Mouse (Mus musculus) hindbrain, embryonic 14.5 days (tissue): ENCODE data around the gene Pole3. TPM values are rescaled to one million over a fixed set of nuclear protein-coding genes. Genes with fewer than 3 reads are reported as not detected.

Source experiments
- ATAC-seq: fragments of 200-750 bp; cut with Nextera tagmentation; 2 replicates; pipeline ENCODE4 v1.8.0; 2017; ENCODE audit warnings: moderate number of reproducible peaks, mild to moderate bottlenecking, moderate TSS enrichment, moderate library complexity; ENCODE audit not compliant: low FRiP score
- DNase-seq: peaks from one replicate; pipeline ENCODE4 v3.0.0-alpha.2; 2015; ENCODE audit warnings: low spot score
- H3K27ac ChIP-seq: fragments of 300-500 bp; sonication (generic); 2 replicates; pipeline ENCODE4 v1.5.1; 2014; ENCODE audit warnings: mild to moderate bottlenecking, moderate library complexity
- H3K27me3 ChIP-seq: fragments of 300-500 bp; sonication (generic); 2 replicates; pipeline ENCODE4 v1.6.1; 2014; ENCODE audit warnings: mild to moderate bottlenecking, low read length, mixed read lengths; ENCODE audit not compliant: control insufficient read depth, insufficient read depth
- H3K36me3 ChIP-seq: fragments of 300-500 bp; sonication (generic); replicated peaks from 2 replicates; pipeline ENCODE4 v1.6.1; 2014; ENCODE audit not compliant: control insufficient read depth, insufficient read depth
- H3K4me1 ChIP-seq: fragments of 300-500 bp; sonication (generic); replicated peaks from 2 replicates; pipeline ENCODE4 v1.6.1; 2014; ENCODE audit warnings: antibody characterized with exemption, low read length, mixed read lengths; ENCODE audit not compliant: control insufficient read depth, insufficient read depth
- H3K4me2 ChIP-seq: fragments of 300-500 bp; sonication (generic); replicated peaks from 2 replicates; pipeline ENCODE4 v1.6.1; 2014; ENCODE audit warnings: mild to moderate bottlenecking, moderate library complexity
- H3K4me3 ChIP-seq: fragments of 300-500 bp; sonication (generic); replicated peaks from 2 replicates; pipeline ENCODE4 v1.5.1; 2014; ENCODE audit warnings: mild to moderate bottlenecking, low read length
- H3K9ac ChIP-seq: fragments of 300-500 bp; sonication (generic); 2 replicates; pipeline ENCODE4 v1.6.1; 2014
- H3K9me3 ChIP-seq: fragments of 300-500 bp; sonication (generic); 2 replicates; pipeline ENCODE4 v1.6.1; 2016; ENCODE audit warnings: low read length; ENCODE audit not compliant: control insufficient read depth
- WGBS: fragments of 180-500 bp; shearing (Covaris S2); extraction: QIAGEN DNeasy Blood & Tissue Kit; methylation state at CpG from one replicate; pipeline ENCODE4 v1.1.7; 2014; 5-methylcytosine and 5-hydroxymethylcytosine counted together
- polyA plus RNA-seq: library from polyadenylated mRNA; unstranded; fragments of >200 nt; fragmentation: Nextera tagmentation; extraction: Ambion mirVana; gene quantifications from 2 replicates; pipeline ENCODE4 v1.2.1, GENCODE M21; 2014

Gene Pole3
- 52.7 and 58.3 TPM in 2 replicates for polyA plus RNA-seq

GRCm38 (mm10) chr4:62524651-62525488 lies at the start of gene Pole3, which contains the start of gene 4933430I17Rik:
Gene Pole3 (minus strand): TSS chr4:62525068.
Gene 4933430I17Rik (plus strand): TSS chr4:62525369.
- Histone ChIP-seq H3K27me3 (no peaks in the 10 kb centered on the region), H3K36me3 (0 out of 2 replicates have a peak, but pooled peaks cover 7% of the 10 kb centered on the region), H3K27ac (peak within 1 kb of the TSS; percentile 98), H3K9me3 (no peaks in the 10 kb centered on the region), H3K4me1 (peaks cover 13% of the 10 kb centered on the region; the same call in 1 of the 2 replicates), H3K4me3 (peak within 1 kb of the TSS; percentile 69), H3K9ac (peak within 1 kb of the TSS; percentile 84), H3K4me2 (peak within 1 kb of the TSS; percentile 79)
- ATAC-seq (peak; percentile 98), DNase-seq (peak; percentile 99)
- under 1% methylated on average over 59 of the region's 59 CpGs for WGBS

GRCm38 (mm10) chr4:62570029-62570428 lies 45.2 kb upstream of the Pole3 start:
- Histone ChIP-seq H3K27ac (no peak overlapping the region), H3K4me2 (no peak overlapping the region), H3K4me3 (no peak overlapping the region), H3K9ac (no peak overlapping the region), H3K27me3 (no peaks in the 10 kb centered on the region), H3K4me1 (no peaks in the 10 kb centered on the region), H3K36me3 (no peaks in the 10 kb centered on the region), H3K9me3 (no peaks in the 10 kb centered on the region)
- DNase-seq (no peak), ATAC-seq (no peak)
- 84% methylated on average over 5 of the region's 5 CpGs for WGBS

- Histone ChIP-seq H3K9ac (no peak overlapping the region), H3K4me1 (no peaks in the 10 kb centered on the region), H3K36me3 (no peaks in the 10 kb centered on the region), H3K27ac (no peak overlapping the region), H3K9me3 (no peaks in the 10 kb centered on the region), H3K4me3 (no peak overlapping the region), H3K4me2 (no peak overlapping the region), H3K27me3 (no peaks in the 10 kb centered on the region)
- 97% methylated on average over 5 of the region's 5 CpGs for WGBS
- DNase-seq (no peak), ATAC-seq (no peak)
Measured at GRCm38 (mm10) chr4:62569603-62570002, 44.7 kb upstream of the Pole3 start.

- Histone ChIP-seq H3K36me3 (no peaks in the 10 kb centered on the region), H3K9me3 (no peaks in the 10 kb centered on the region), H3K4me1 (no peaks in the 10 kb centered on the region), H3K4me2 (no peak overlapping the region), H3K27ac (no peak overlapping the region), H3K4me3 (no peak overlapping the region), H3K27me3 (no peaks in the 10 kb centered on the region), H3K9ac (no peak overlapping the region)
- WGBS: 100% methylated on average over 1 of the region's 1 CpGs
- no peak for DNase-seq
- ATAC-seq: no peak
Measured at GRCm38 (mm10) chr4:62568359-62568758, 43.5 kb upstream of the Pole3 start.

- H3K9me3 ChIP-seq: no peaks in the 10 kb centered on the region
- no peak overlapping the region for H3K9ac ChIP-seq
- H3K36me3 ChIP-seq: no peaks in the 10 kb centered on the region
- no peak overlapping the region for H3K27ac ChIP-seq
- WGBS: 91% methylated on average over 6 of the region's 6 CpGs
- H3K4me2 ChIP-seq: no peak overlapping the region
- H3K4me3 ChIP-seq: no peak overlapping the region
- no peak for DNase-seq
- ATAC-seq: no peak
- no peaks in the 10 kb centered on the region for H3K27me3 ChIP-seq
- no peaks in the 10 kb centered on the region for H3K4me1 ChIP-seq
Measured at GRCm38 (mm10) chr4:62567696-62568095, 42.8 kb upstream of the Pole3 start.

GRCm38 (mm10) chr4:62566530-62566929 lies 41.7 kb upstream of the Pole3 start:
- Histone ChIP-seq H3K27ac (no peak overlapping the region), H3K4me3 (no peak overlapping the region), H3K36me3 (no peaks in the 10 kb centered on the region), H3K4me2 (no peak overlapping the region), H3K9ac (no peak overlapping the region), H3K9me3 (no peaks in the 10 kb centered on the region), H3K4me1 (no peaks in the 10 kb centered on the region), H3K27me3 (no peaks in the 10 kb centered on the region)
- DNase-seq (no peak), ATAC-seq (no peak)
- 87% methylated on average over 4 of the region's 4 CpGs for WGBS

- Histone ChIP-seq H3K4me2 (no peak overlapping the region), H3K9ac (no peak overlapping the region), H3K27ac (no peak overlapping the region), H3K4me1 (no peaks in the 10 kb centered on the region), H3K4me3 (no peak overlapping the region), H3K27me3 (no peaks in the 10 kb centered on the region), H3K36me3 (no peaks in the 10 kb centered on the region), H3K9me3 (no peaks in the 10 kb centered on the region)
- 81% methylated on average over 4 of the region's 4 CpGs for WGBS
- no peak for ATAC-seq
- no peak for DNase-seq
Measured at GRCm38 (mm10) chr4:62562006-62562405, 37.1 kb upstream of the Pole3 start.

GRCm38 (mm10) chr4:62561630-62562001 lies 36.7 kb upstream of the Pole3 start:
- Histone ChIP-seq H3K9me3 (no peaks in the 10 kb centered on the region), H3K27me3 (no peaks in the 10 kb centered on the region), H3K36me3 (no peaks in the 10 kb centered on the region), H3K4me1 (no peaks in the 10 kb centered on the region), H3K4me2 (no peak overlapping the region), H3K27ac (no peak overlapping the region), H3K4me3 (no peak overlapping the region), H3K9ac (peak overlapping the region; percentile 26; the same call in 1 of the 2 replicates)
- DNase-seq (no peak), ATAC-seq (peak; percentile 23; the same call in 1 of the 2 replicates)
- 41% methylated on average over 3 of the region's 3 CpGs for WGBS

GRCm38 (mm10) chr4:62560963-62561629 lies 36.2 kb upstream of the Pole3 start:
- H3K9me3 ChIP-seq: no peaks in the 10 kb centered on the region
- peak; percentile 79 for ATAC-seq
- no peak overlapping the region for H3K27ac ChIP-seq
- peak overlapping the region; percentile 26; the same call in 1 of the 2 replicates for H3K9ac ChIP-seq
- H3K27me3 ChIP-seq: no peaks in the 10 kb centered on the region
- no peak overlapping the region for H3K4me2 ChIP-seq
- WGBS: 25% methylated on average over 4 of the region's 4 CpGs
- no peak overlapping the region for H3K4me3 ChIP-seq
- DNase-seq: peak; percentile 90
- no peaks in the 10 kb centered on the region for H3K4me1 ChIP-seq
- H3K36me3 ChIP-seq: no peaks in the 10 kb centered on the region
